Mouse (Mus musculus): Measurements from ENCODE around the gene Dnajc6.

DNA sequence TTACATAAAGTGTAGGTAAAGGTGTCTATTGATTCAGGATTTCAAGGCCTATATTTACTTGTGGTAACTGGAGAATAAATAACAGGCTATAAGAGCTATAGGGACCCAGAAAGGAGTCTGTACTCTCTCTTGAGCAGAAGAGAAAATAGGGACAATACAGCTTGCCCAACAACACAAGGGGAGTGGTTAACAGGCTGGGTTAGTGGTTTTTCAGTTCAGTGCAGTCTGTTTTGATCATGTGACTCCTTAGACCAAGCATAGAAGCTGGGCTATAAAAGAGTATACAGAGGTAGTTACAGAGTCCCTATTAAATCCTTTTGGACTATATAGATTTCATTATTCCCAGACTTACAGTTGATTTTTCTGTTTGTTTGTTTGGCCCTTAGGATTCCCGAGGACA lies 36.3 kb upstream of the Dnajc6 start:
- no peak for TF ChIP-seq CTCF (IDR thresholded peaks at IDR 0.05; ENCODE audit: extremely low read depth, insufficient read length, insufficient replicate concordance, low read depth, low read length)
- TF ChIP-seq POLR2A (IDR thresholded peaks at IDR 0.05; ENCODE audit: low read depth, low read length) = no peak
